Mouse (Mus musculus): ENCODE measurements around the gene Nbas.

GRCm38 (mm10) chr12:13249573-13249919 is 19.4 kb upstream of the Nbas start:
- TF ChIP-seq CTCF (IDR thresholded peaks at IDR 0.05; ENCODE audit: insufficient read depth, low read depth, low read length), result no peak
- no peak for TF ChIP-seq POLR2A (IDR thresholded peaks at IDR 0.05; ENCODE audit: insufficient read depth, low read depth, low read length)

All from olfactory bulb, adult 2 months (tissue).